Mouse (Mus musculus) kidney, adult 2 months (tissue): ENCODE measurements around the gene Ly6g6e.

ENCODE experiments used
- CTCF ChIP-seq: fragments of 200-500 bp; conservative IDR thresholded peaks from 2 replicates; pipeline ENCODE4 v1.5.1; 2011; ENCODE audit warnings: low read depth, mild to moderate bottlenecking, control low read depth, low read length, moderate library complexity, mixed read lengths; ENCODE audit not compliant: insufficient read depth, insufficient read length
- POLR2A ChIP-seq: fragments of 200-500 bp; IDR thresholded peaks from one replicate; pipeline ENCODE4 v1.6.1; 2011; ENCODE audit warnings: low read depth, low read length, control low read depth

DNA sequence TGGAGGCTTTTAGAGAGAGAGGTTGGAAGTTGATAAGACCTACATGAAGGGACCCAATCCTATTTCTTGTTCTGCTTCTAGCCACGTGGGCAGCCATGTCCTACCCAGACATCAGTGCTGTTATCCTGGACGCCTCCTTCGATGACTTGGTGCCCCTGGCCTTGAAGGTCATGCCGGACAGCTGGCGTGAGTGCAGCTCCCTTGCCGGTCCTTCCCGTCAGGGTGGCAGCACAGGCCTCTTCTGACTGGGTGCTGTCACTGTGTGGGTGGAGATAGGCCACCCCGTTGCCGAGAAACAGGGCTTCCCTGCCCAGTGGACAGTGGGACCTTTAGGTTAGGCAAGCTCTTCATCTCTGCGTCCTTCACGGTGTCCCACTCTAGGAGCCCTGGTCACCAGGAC lies 24.5 kb downstream of the Ly6g6e start:
- no peak for TF ChIP-seq CTCF
- TF ChIP-seq POLR2A: no peak
